Mouse (Mus musculus) megakaryocyte, embryonic 14.5 days (primary cell): ENCODE results near the gene E130218I03Rik. TPM values are rescaled to one million over a fixed set of nuclear protein-coding genes. Genes with fewer than 3 reads are reported as not detected.

ENCODE experiments used
- H3K27me3 ChIP-seq: replicated peaks from 2 replicates; pipeline ENCODE3; 2012; ENCODE audit warnings: inconsistent platforms
- H3K36me3 ChIP-seq: replicated peaks from 2 replicates; pipeline ENCODE3; 2012; ENCODE audit warnings: low read length, inconsistent platforms, mixed read lengths
- H3K4me1 ChIP-seq: 2 replicates; pipeline ENCODE4 v1.6.1; 2012; ENCODE audit warnings: inconsistent platforms
- H3K4me3 ChIP-seq: replicated peaks from 2 replicates; pipeline ENCODE3; 2012; ENCODE audit warnings: moderate library complexity, mild to moderate bottlenecking, inconsistent platforms
- H3K9me3 ChIP-seq: 2 replicates; pipeline ENCODE4 v1.6.1; 2012; ENCODE audit warnings: inconsistent platforms
- FLI1 ChIP-seq: IDR thresholded peaks from 2 replicates; pipeline ENCODE4 v1.6.1; 2012; ENCODE audit warnings: low read length, inconsistent platforms, mixed read lengths
- GATA1 ChIP-seq: IDR thresholded peaks from 3 replicates; pipeline ENCODE4 v1.6.1; 2012; ENCODE audit warnings: mixed read lengths, low read length, inconsistent platforms, borderline replicate concordance
- polyA plus RNA-seq: library from polyadenylated mRNA; stranded (reverse); fragments of >175 nt; gene quantifications from 2 replicates; pipeline ENCODE4 v1.2.3, GENCODE M21; 2012; ENCODE audit warnings: low replicate concordance; ENCODE audit not compliant: insufficient read depth

E130218I03Rik gene
- polyA plus RNA-seq, 1 experiment = not detected

GRCm38 (mm10) chr4:134251241-134252130, 8.0 kb downstream of the E130218I03Rik start:
- TF ChIP-seq FLI1 = no peak
- Histone ChIP-seq H3K4me3 (peak overlapping the region; percentile 85), H3K36me3 (no peaks in the 10 kb centered on the region), H3K27me3 (peaks cover 98% of the 10 kb centered on the region), H3K9me3 (peaks cover 4% of the 10 kb centered on the region; the same call in 1 of the 2 replicates), H3K4me1 (peaks cover 52% of the 10 kb centered on the region)

DNA sequence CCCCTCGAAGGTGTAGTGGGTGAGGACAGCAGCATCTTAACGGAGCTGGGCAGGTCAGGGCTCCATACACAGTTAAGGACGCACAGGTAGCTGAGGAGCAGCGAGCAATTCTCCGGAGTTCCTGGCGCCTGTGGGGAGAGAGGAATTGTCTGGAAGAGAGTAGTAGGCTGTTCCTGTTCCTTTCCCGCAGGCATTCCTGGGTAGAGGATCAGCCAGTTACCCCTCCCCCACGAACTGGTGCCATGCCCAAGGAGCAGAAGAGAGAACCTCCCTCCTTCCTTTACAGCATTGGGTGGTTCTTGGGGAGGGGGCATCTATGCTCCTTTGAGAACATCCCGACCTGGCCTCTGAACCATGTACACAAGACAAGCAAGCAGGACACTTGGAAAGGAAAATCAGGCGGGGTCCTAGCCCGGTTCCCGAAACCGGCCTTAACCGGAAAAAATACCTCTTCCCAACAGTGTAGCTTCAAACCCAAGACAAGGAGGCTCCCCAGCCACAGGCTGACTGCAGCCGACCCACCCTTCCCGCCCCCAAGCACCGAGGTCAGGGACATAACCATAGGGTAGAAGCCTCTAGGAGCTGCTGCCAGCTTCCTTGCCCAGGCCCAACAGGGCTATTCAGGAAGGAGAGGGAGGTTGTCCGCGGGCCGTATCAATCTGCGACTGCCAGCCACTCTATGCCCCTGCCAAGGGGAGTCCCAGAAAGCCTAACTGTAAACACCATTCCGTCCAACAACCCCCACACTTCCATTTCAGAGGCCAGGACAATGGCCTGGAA, 8.9 kb downstream of the E130218I03Rik start:
- H3K27me3 ChIP-seq = peaks cover 95% of the 10 kb centered on the region
- no peaks in the 10 kb centered on the region for H3K36me3 ChIP-seq
- TF ChIP-seq FLI1 (no peak), GATA1 (no peak)
- H3K4me1 ChIP-seq = peaks cover 52% of the 10 kb centered on the region
- peaks cover 4% of the 10 kb centered on the region; the same call in 1 of the 2 replicates for H3K9me3 ChIP-seq
- H3K4me3 ChIP-seq = peak overlapping the region; percentile 85

- H3K36me3 ChIP-seq = no peaks in the 10 kb centered on the region
- H3K27me3 ChIP-seq = peaks cover 92% of the 10 kb centered on the region
- TF ChIP-seq FLI1 = no peak
- no peak for TF ChIP-seq GATA1
- peaks cover 52% of the 10 kb centered on the region for H3K4me1 ChIP-seq
- H3K9me3 ChIP-seq = peaks cover 4% of the 10 kb centered on the region; the same call in 1 of the 2 replicates
- H3K4me3 ChIP-seq = no peak overlapping the region
Observed at GRCm38 (mm10) chr4:134252911-134253721, 9.7 kb downstream of the E130218I03Rik start.

DNA sequence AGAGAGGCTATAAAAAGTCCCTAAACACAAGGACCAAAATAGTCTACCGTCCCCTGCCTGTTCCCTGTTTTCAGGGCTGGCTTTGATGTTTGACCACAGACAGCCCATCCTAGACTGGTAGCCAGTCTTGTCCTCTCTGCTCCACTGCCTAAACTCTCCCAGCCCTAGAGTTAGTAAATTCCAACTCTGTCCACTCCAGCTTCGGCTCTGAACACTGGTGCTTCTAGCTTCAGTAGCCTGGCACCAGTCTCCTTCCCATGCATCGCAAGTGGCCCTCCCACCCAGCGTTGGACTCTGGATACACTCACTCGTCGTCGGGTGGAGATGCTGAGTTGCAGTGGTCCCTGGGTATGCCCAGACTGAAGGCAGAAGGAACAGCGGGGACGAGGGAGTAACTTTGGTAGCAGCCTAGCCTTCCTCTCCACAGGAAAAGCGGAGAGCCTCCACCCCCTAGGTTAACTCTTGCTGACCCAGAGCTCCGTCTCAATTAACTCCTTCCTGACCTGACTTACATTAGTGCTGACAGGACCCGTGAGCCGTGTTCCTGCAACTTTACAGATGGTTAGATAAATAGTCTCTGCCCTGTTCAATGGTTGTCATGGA, 10.4 kb downstream of the E130218I03Rik start, which contains the start of gene Grrp1:
Gene Grrp1, minus strand, starts transcription at position 385 of the 603 bp plus-strand sequence.
- Histone ChIP-seq H3K27me3 (peaks cover 89% of the 10 kb centered on the region), H3K4me3 (no peak within 1 kb of the TSS), H3K9me3 (peaks cover 4% of the 10 kb centered on the region; the same call in 1 of the 2 replicates), H3K4me1 (peaks cover 56% of the 10 kb centered on the region), H3K36me3 (no peaks in the 10 kb centered on the region)
- TF ChIP-seq FLI1 (no peak), GATA1 (no peak)

- Histone ChIP-seq H3K9me3 (peaks cover 4% of the 10 kb centered on the region; the same call in 1 of the 2 replicates), H3K27me3 (peaks cover 84% of the 10 kb centered on the region), H3K4me3 (no peak overlapping the region), H3K4me1 (peaks cover 47% of the 10 kb centered on the region), H3K36me3 (no peaks in the 10 kb centered on the region)
- no peak for TF ChIP-seq FLI1
- no peak for TF ChIP-seq GATA1
Observed at GRCm38 (mm10) chr4:134254835-134255234, 11.4 kb downstream of the E130218I03Rik start.

DNA sequence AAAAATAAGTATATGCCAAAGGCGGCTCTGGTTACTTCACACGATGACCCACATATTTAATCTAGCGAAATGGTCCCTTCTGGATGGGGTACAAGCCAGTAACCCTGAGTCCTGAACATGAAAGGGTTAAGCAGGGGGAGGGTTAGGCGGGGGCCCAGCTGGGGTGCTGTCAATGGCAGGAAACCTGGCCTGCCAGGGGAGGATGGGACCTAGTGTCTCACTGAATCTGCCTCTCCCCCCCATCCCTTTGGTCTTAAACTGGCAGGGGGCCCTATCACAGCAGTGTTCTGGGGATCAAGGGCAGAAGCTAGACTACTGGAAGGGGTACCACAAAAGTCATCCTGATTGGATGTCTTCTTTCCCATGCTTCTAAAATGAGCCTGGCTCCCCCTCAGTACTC, 12.4 kb downstream of the E130218I03Rik start:
- TF ChIP-seq FLI1 (no peak), GATA1 (no peak)
- peaks cover 4% of the 10 kb centered on the region; the same call in 1 of the 2 replicates for H3K9me3 ChIP-seq
- H3K4me3 ChIP-seq = no peak overlapping the region
- H3K36me3 ChIP-seq = no peaks in the 10 kb centered on the region
- peaks cover 37% of the 10 kb centered on the region for H3K4me1 ChIP-seq
- peaks cover 78% of the 10 kb centered on the region for H3K27me3 ChIP-seq

GRCm38 (mm10) chr4:134256407-134257197, 13.1 kb downstream of the E130218I03Rik start:
- Histone ChIP-seq H3K9me3 (peaks cover under 1% of the 10 kb centered on the region), H3K36me3 (no peaks in the 10 kb centered on the region), H3K4me1 (peaks cover 29% of the 10 kb centered on the region), H3K4me3 (no peak overlapping the region), H3K27me3 (peaks cover 75% of the 10 kb centered on the region)
- TF ChIP-seq FLI1 (no peak), GATA1 (no peak)

DNA sequence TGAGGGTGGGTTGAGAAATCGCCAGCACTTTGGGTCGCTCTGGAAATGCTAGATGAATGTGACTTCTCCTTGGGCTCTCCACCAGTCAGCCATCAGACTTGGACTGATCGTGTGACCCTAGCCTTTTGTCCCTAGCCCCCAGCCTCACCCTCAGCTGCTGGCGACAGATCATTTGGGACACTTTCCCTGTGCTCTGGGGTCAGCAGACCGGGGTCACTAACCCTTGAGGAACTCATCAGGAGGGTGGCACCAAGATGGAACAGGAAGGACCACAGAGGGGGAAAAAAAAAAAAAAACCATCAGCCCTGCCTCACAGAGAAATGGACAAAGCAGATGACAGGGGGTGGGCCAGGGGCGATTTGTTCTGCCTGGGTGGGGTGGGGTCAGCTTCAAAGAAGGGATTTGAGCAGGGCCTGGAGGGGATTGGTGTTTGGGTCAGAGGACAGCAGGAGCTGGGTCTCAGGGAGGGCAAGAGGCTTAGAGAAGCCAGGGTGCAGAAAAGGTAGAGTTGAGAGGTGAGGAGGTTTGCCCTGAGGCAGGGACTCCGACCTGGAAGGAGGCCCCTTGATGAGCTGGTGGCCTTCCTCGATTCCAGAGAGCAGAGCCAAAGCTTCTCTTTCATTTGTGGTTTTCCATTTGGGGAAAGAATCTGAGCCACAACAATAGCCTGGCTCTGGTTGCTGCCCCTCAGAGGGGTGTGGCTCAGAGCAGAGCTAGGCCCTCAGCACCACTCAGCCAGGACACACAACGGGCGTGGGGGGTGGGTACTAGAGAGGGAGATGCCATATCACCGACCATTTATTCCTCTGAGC, 13.9 kb downstream of the E130218I03Rik start:
- Histone ChIP-seq H3K27me3 (peaks cover 75% of the 10 kb centered on the region), H3K4me3 (no peak overlapping the region), H3K9me3 (peaks cover 9% of the 10 kb centered on the region), H3K36me3 (no peaks in the 10 kb centered on the region), H3K4me1 (peaks cover 21% of the 10 kb centered on the region)
- TF ChIP-seq GATA1 = no peak
- TF ChIP-seq FLI1 = no peak
